Mouse (Mus musculus): ENCODE results near the gene 4931428F04Rik. TPM values are rescaled to one million over a fixed set of nuclear protein-coding genes. Genes with fewer than 3 reads are reported as not detected.

The 4931428F04Rik gene
- total and polyA plus RNA-seq, 2 experiments from 2014 or later, result 3.3 to 3.5 TPM

- no peak for TF ChIP-seq EP300 (IDR thresholded peaks at IDR 0.05; ENCODE audit: low read depth)
- peak; percentile 93 for TF ChIP-seq CTCF (IDR thresholded peaks at IDR 0.05; ENCODE audit: low read depth)
Observed at GRCm38 (mm10) chr8:105259721-105260320, 29.8 kb downstream of the 4931428F04Rik start.

GRCm38 (mm10) chr8:105258911-105259720 is 30.5 kb downstream of the 4931428F04Rik start:
- no peak overlapping the region for H3K27ac ChIP-seq (ENCODE audit: low read depth)
- H3K4me3 ChIP-seq (ENCODE audit: low read depth, low read length), result peak overlapping the region; percentile 31
- ATAC-seq (ENCODE audit: insufficient read depth, low read depth) (0 out of 2 replicates have a peak, but pooled peaks have one; percentile 4), DNase-seq (ENCODE audit: low spot score) (no peak)
- no peak overlapping the region for H3K9ac ChIP-seq (replicated peaks; ENCODE audit: low read depth, low read length)
- H3K4me2 ChIP-seq (ENCODE audit: low read depth, low read length), result peak overlapping the region; percentile 76
- H3K4me1 ChIP-seq (ENCODE audit: control insufficient read depth, insufficient read depth), result peaks cover 30% of the 10 kb centered on the region
- no peaks in the 10 kb centered on the region for H3K9me3 ChIP-seq (replicated peaks; ENCODE audit: control insufficient read depth, low read length)
- H3K36me3 ChIP-seq (replicated peaks; ENCODE audit: control insufficient read depth, insufficient read depth, low read length), result no peaks in the 10 kb centered on the region; the same call in 1 of the 2 replicates
- WGBS, result 10% methylated on average over 55 of the region's 55 CpGs
- H3K27me3 ChIP-seq (ENCODE audit: control insufficient read depth, insufficient read depth, low read length), result peaks cover 15% of the 10 kb centered on the region; the same call in 1 of the 2 replicates
- TF ChIP-seq CTCF (IDR thresholded peaks at IDR 0.05; ENCODE audit: low read depth), result peak; percentile 20; the same call in 1 of the 2 replicates
- no peak for TF ChIP-seq EP300 (IDR thresholded peaks at IDR 0.05; ENCODE audit: low read depth)

More at GRCm38 (mm10) chr8:105259721-105260320, 29.8 kb downstream of the 4931428F04Rik start:
- H3K9me3 ChIP-seq (replicated peaks; ENCODE audit: control insufficient read depth, low read length), result no peaks in the 10 kb centered on the region
- ATAC-seq (ENCODE audit: insufficient read depth, low read depth) (peak; percentile 51), DNase-seq (ENCODE audit: low spot score) (peak; percentile 64)
- H3K4me1 ChIP-seq (ENCODE audit: control insufficient read depth, insufficient read depth), result peaks cover 25% of the 10 kb centered on the region
- peak overlapping the region; percentile 76 for H3K4me2 ChIP-seq (ENCODE audit: low read depth, low read length)
- peaks cover 13% of the 10 kb centered on the region; the same call in 1 of the 2 replicates for H3K27me3 ChIP-seq (ENCODE audit: control insufficient read depth, insufficient read depth, low read length)
- no peak overlapping the region for H3K27ac ChIP-seq (ENCODE audit: low read depth)
- WGBS, result 3% methylated on average over 30 of the region's 30 CpGs
- H3K9ac ChIP-seq (replicated peaks; ENCODE audit: low read depth, low read length), result no peak overlapping the region
- peak overlapping the region; percentile 31 for H3K4me3 ChIP-seq (ENCODE audit: low read depth, low read length)
- no peaks in the 10 kb centered on the region; the same call in 1 of the 2 replicates for H3K36me3 ChIP-seq (replicated peaks; ENCODE audit: control insufficient read depth, insufficient read depth, low read length)

DNA sequence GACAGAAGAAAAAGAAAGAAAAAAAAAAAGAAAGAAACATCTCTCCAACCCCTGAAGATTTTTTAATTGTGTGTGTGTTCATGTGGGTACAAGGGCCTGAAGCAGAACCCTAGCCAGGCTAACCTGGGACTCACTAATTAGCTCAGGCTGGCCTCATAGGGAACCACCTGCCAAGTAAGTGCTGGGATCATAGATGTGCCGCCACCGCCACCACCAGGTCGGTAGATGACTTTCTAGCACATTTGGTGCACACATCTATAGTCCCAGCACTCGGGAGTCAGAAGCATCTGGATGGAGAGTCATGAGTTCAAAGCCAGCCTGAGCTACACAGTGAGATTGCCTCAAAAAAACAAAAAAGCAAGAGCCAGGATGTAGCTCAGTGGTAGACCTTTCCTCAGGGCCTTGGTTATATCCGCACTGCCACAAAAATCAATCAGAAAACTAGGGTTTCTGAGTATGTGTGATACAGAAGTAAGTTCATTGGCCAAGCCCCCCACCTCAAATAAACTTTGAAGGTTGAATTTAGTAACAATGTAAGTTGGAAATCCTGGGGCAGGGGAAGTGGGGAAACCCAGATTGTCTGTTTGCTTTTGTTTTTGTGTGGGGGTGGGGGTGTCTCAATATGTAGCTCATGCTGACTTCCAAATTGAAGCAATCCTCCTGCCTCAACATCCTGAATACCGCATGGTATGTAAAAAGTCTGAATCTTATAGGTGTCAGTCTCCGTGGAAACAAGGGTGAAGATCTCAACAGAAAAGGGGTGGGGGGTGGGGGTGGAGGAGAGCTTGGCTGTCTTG is 32.1 kb downstream of the 4931428F04Rik start:
- no peak for DNase-seq (ENCODE audit: low spot score)
- Histone ChIP-seq H3K9ac (replicated peaks; ENCODE audit: low read depth, low read length) (no peak overlapping the region), H3K27me3 (ENCODE audit: control insufficient read depth, insufficient read depth, low read length) (peaks cover 15% of the 10 kb centered on the region; the same call in 1 of the 2 replicates), H3K4me3 (ENCODE audit: low read depth, low read length) (no peak overlapping the region), H3K27ac (ENCODE audit: low read depth) (no peak overlapping the region), H3K9me3 (replicated peaks; ENCODE audit: control insufficient read depth, low read length) (no peaks in the 10 kb centered on the region), H3K4me1 (ENCODE audit: control insufficient read depth, insufficient read depth) (peaks cover 27% of the 10 kb centered on the region), H3K4me2 (ENCODE audit: low read depth, low read length) (no peak overlapping the region), H3K36me3 (replicated peaks; ENCODE audit: control insufficient read depth, insufficient read depth, low read length) (peaks cover 8% of the 10 kb centered on the region)
- TF ChIP-seq EP300 (IDR thresholded peaks at IDR 0.05; ENCODE audit: low read depth) (no peak), CTCF (IDR thresholded peaks at IDR 0.05; ENCODE audit: low read depth) (no peak)
- 77% methylated on average over 7 of the region's 7 CpGs for WGBS
- no peak for ATAC-seq (ENCODE audit: insufficient read depth, low read depth)

DNA sequence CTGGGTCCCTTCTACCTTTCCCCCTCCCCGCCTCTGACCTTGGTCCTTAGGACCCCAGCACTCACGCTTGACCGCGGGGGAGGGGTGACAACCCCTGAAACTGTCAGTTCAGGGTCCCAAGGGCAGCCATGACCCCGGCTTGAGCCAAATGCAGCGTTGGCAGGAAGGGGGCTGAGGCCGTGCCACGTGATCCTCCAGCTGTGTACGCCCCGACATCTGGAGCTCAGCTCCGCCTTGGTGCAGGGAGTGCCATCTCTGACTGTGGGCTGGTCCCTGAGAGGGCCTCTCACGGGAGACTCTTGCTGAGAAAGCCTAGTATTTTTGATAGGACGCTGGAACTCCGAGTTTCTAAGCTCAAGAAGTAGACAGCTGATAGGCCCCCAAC is 34.7 kb downstream of the 4931428F04Rik start, which contains the start of gene B3gnt9:
B3gnt9 (minus strand) TSS at position 188 of the 385 bp plus-strand sequence.
- Histone ChIP-seq H3K9ac (replicated peaks; ENCODE audit: low read depth, low read length) (peak within 1 kb of the TSS; percentile 55), H3K4me3 (ENCODE audit: low read depth, low read length) (peak within 1 kb of the TSS; percentile 67), H3K27me3 (ENCODE audit: control insufficient read depth, insufficient read depth, low read length) (peaks cover 15% of the 10 kb centered on the region; the same call in 1 of the 2 replicates), H3K36me3 (replicated peaks; ENCODE audit: control insufficient read depth, insufficient read depth, low read length) (peaks cover 34% of the 10 kb centered on the region), H3K4me1 (ENCODE audit: control insufficient read depth, insufficient read depth) (peaks cover 26% of the 10 kb centered on the region), H3K9me3 (replicated peaks; ENCODE audit: control insufficient read depth, low read length) (no peaks in the 10 kb centered on the region), H3K4me2 (ENCODE audit: low read depth, low read length) (peak within 1 kb of the TSS; percentile 99), H3K27ac (ENCODE audit: low read depth) (peak within 1 kb of the TSS; percentile 78)
- 6% methylated on average over 14 of the region's 14 CpGs for WGBS
- ATAC-seq (ENCODE audit: insufficient read depth, low read depth) (peak; percentile 59), DNase-seq (ENCODE audit: low spot score) (peak; percentile 62)
- TF ChIP-seq CTCF (IDR thresholded peaks at IDR 0.05; ENCODE audit: low read depth), result no peak
- no peak for TF ChIP-seq EP300 (IDR thresholded peaks at IDR 0.05; ENCODE audit: low read depth)

All from heart, postnatal 0 days (tissue).